Mouse (Mus musculus): ENCODE data around the gene Ermap.

- TF ChIP-seq CTCF (IDR thresholded peaks at IDR 0.05; ENCODE audit: borderline replicate concordance, control insufficient read depth, extremely low read depth, insufficient read depth, low read length, poor library complexity) (no peak), POLR2A (IDR thresholded peaks at IDR 0.05; ENCODE audit: control insufficient read depth, extremely low read depth, insufficient read depth, low read length, poor library complexity) (no peak)
Measured at GRCm38 (mm10) chr4:119223696-119224095, 33.9 kb upstream of the Ermap start.

Data from thymus, adult 2 months (tissue).